Mouse (Mus musculus) myocyte (in vitro differentiated cells): ENCODE measurements around the gene 1700016H13Rik.

Experiments
- CEBPB ChIP-seq: IDR thresholded peaks from 2 replicates; pipeline ENCODE4 v1.6.1; 2011; ENCODE audit warnings: mild to moderate bottlenecking, moderate library complexity; ENCODE audit not compliant: poor library complexity, insufficient read depth, severe bottlenecking
- E2F4 ChIP-seq: IDR thresholded peaks from one replicate; pipeline ENCODE4 v1.6.1; 2011; ENCODE audit warnings: mild to moderate bottlenecking, control low read depth, moderate library complexity; ENCODE audit not compliant: insufficient read depth
- MAX ChIP-seq: IDR thresholded peaks from one replicate; pipeline ENCODE4 v1.6.1; 2011; ENCODE audit warnings: low read depth, mild to moderate bottlenecking, control low read depth
- MYOG ChIP-seq, 3 experiments: IDR thresholded peaks; one replicate each; pipeline ENCODE4 v1.6.1; 2011; ENCODE audit warnings: control low read depth in 2 of 3, low read depth in 2 of 3, mild to moderate bottlenecking in 2 of 3; ENCODE audit not compliant: insufficient read length in 2 of 3, control insufficient read depth in 1 of 3, insufficient read depth in 1 of 3
- POLR2A ChIP-seq: IDR thresholded peaks from one replicate; pipeline ENCODE4 v1.6.1; 2011; ENCODE audit warnings: low read depth, mild to moderate bottlenecking, control low read depth, moderate library complexity; ENCODE audit not compliant: insufficient read length
- POLR2AphosphoS2 ChIP-seq: IDR thresholded peaks from one replicate; pipeline ENCODE4 v1.6.1; 2011; ENCODE audit warnings: low read depth, control low read depth; ENCODE audit not compliant: insufficient read length
- REST ChIP-seq: IDR thresholded peaks from one replicate; pipeline ENCODE4 v1.6.1; 2011; ENCODE audit warnings: mild to moderate bottlenecking, control low read depth, moderate library complexity; ENCODE audit not compliant: insufficient read depth, insufficient read length
- TCF12 ChIP-seq: IDR thresholded peaks from one replicate; pipeline ENCODE4 v1.6.1; 2011; ENCODE audit warnings: mild to moderate bottlenecking, control low read depth; ENCODE audit not compliant: poor library complexity, insufficient read depth, severe bottlenecking
- TCF3 ChIP-seq: IDR thresholded peaks from one replicate; pipeline ENCODE4 v1.6.1; 2011; ENCODE audit warnings: low read depth, control low read depth; ENCODE audit not compliant: insufficient read length
- USF1 ChIP-seq: IDR thresholded peaks from one replicate; pipeline ENCODE4 v1.6.1; 2011; ENCODE audit warnings: low read depth, mild to moderate bottlenecking, control low read depth, moderate library complexity

- TF ChIP-seq MAX (no peak), POLR2A (no peak), USF1 (no peak), CEBPB (no peak), POLR2AphosphoS2 (no peak), E2F4 (no peak), TCF12 (no peak), MYOG (IDR thresholded peaks at IDR 0.05; ENCODE audit: control insufficient read depth in 1 of 3, insufficient read depth in 1 of 3, insufficient read length in 2 of 3, low read depth in 2 of 3) (no peak), TCF3 (no peak), REST (no peak)
These were observed 52.5 kb downstream of the 1700016H13Rik start for GRCm38 (mm10) chr5:103603115-103603893.
